Mouse (Mus musculus) lung, postnatal 10 days (tissue): Measurements from ENCODE around the gene Scyl3.

Experiments
- DNase-seq: peaks from one replicate; pipeline ENCODE4 v3.0.0; 2021

The Scyl3 gene

GRCm38 (mm10) chr1:163964008-163964689, 35.2 kb downstream of the Scyl3 start:
- DNase-seq, result no peak

GRCm38 (mm10) chr1:163974471-163974870, 45.6 kb downstream of the Scyl3 start:
- no peak for DNase-seq

- no peak for DNase-seq
Measured at GRCm38 (mm10) chr1:163975088-163975487, 46.2 kb downstream of the Scyl3 start.

- no peak for DNase-seq
Measured at GRCm38 (mm10) chr1:163976515-163976914, 47.6 kb downstream of the Scyl3 start.

- DNase-seq, result no peak
Measured at GRCm38 (mm10) chr1:163992371-163992770, 63.5 kb downstream of the Scyl3 start.

- DNase-seq, result no peak
Measured at GRCm38 (mm10) chr1:163994173-163994720, 65.3 kb downstream of the Scyl3 start.

GRCm38 (mm10) chr1:163994721-163995608, 66.1 kb downstream of the Scyl3 start, which contains the start of the genes BC055324 and Mettl18:
BC055324 (minus strand) TSS chr1:163994796.
Mettl18 (plus strand) TSS chr1:163994889.
- peak; percentile 94 for DNase-seq

GRCm38 (mm10) chr1:163995609-163995913, 66.7 kb downstream of the Scyl3 start:
- DNase-seq, result no peak

GRCm38 (mm10) chr1:164001831-164002452, 73.0 kb downstream of the Scyl3 start:
- no peak for DNase-seq

GRCm38 (mm10) chr1:164004311-164004710, 75.4 kb downstream of the Scyl3 start:
- DNase-seq, result no peak
